Mouse (Mus musculus): ENCODE results near the gene Mmab. TPM values are rescaled to one million over a fixed set of nuclear protein-coding genes. Genes with fewer than 3 reads are reported as not detected.

Mmab gene
- polyA plus RNA-seq (2012; rRNA removed): 30.3 and 33.6 TPM in 2 replicates

DNA sequence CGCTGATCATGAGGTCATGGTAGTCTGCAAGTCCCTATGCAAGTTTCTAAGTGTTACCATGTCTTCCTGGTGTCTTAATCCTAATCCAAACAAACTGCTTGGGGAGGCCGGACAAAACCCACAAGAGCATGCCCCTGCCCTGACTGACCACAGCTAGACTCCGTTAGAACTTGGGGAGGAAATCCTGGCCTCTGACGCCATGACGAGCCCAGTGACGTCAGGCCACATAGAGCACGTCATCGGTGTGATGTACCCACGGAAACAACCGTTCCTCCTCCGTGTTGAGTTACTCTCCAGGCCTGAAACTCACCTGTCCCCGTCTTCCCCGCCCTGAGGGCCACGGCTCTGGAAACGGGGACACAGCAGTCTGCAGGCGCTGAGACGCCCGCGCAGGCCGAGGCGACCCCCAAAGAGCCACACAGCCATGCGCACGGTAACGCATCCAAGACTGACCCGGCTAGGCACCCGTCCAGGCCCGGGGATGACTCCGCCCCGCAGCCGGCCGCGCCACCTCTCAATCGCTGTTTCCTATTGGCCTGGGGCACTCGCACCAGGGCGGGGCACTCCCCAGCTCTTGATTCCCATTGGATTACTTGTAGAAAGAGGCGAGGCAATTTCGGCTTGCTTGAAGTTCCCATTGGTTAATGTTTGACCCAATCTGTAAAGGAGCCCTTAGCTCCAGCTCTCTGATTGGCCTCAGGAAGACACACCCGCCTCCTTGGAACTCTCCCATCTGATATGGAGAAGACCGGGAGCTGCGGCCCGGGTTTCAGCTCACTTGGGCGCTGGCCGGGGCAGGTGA is at the start of gene Mmab, which contains the start of gene Mvk:
Mmab (minus strand) TSS at position 495 of the 802 bp plus-strand sequence.
Mvk (plus strand) TSS at position 704 of the 802 bp plus-strand sequence.

Other genes with a start within 250 kb of the Mmab start
- gene Foxn4, start 170.3 kb downstream of the Mmab start, polyA plus RNA-seq (2012; rRNA removed): 0.28 and 0.49 TPM in 2 replicates
- gene Myo1h, start 154.9 kb downstream of the Mmab start, polyA plus RNA-seq (2012; rRNA removed): 1.1 and 1.3 TPM in 2 replicates
- 72.8 and 73.8 TPM in 2 replicates for gene Kctd10, start 63.6 kb downstream of the Mmab start, polyA plus RNA-seq (2012; rRNA removed)
- gene Ube3b, start 63.5 kb downstream of the Mmab start, polyA plus RNA-seq (2012; rRNA removed): 42.4 and 47.2 TPM in 2 replicates
- 70.1 and 73.1 TPM in 2 replicates for gene Mvk, start 209 bp upstream of the Mmab start, polyA plus RNA-seq (2012; rRNA removed)
- 6.6 and 6.8 TPM in 2 replicates for gene Fam222a, start 124.0 kb upstream of the Mmab start, polyA plus RNA-seq (2012; rRNA removed)
- 1.6 and 2.9 TPM in 2 replicates for gene Trpv4, start 214.4 kb upstream of the Mmab start, polyA plus RNA-seq (2012; rRNA removed)
- gene Gltp, start 246.9 kb upstream of the Mmab start, polyA plus RNA-seq (2012; rRNA removed): 20.7 and 21.5 TPM in 2 replicates

All from central nervous system, embryonic 18 days (tissue).